Mouse (Mus musculus): ENCODE results near the gene Il20ra.

Gene Il20ra

GRCm38 (mm10) chr10:19765459-19765858 is 53.1 kb downstream of the Il20ra start:
- DNase-seq (ENCODE audit: extremely low spot score) = no peak

GRCm38 (mm10) chr10:19779092-19779491 is 66.7 kb downstream of the Il20ra start:
- DNase-seq (ENCODE audit: extremely low spot score) = no peak

GRCm38 (mm10) chr10:19781365-19781764 is 69.0 kb downstream of the Il20ra start:
- DNase-seq (ENCODE audit: extremely low spot score) = no peak

GRCm38 (mm10) chr10:19794996-19795395 is 82.6 kb downstream of the Il20ra start:
- DNase-seq (ENCODE audit: extremely low spot score) = no peak

- DNase-seq (ENCODE audit: extremely low spot score) = no peak
These were observed 90.6 kb downstream of the Il20ra start for GRCm38 (mm10) chr10:19802958-19803357.

GRCm38 (mm10) chr10:19804763-19805162 is 92.4 kb downstream of the Il20ra start:
- DNase-seq (ENCODE audit: extremely low spot score) = no peak

Measured in embryo, embryonic 9.5 days (tissue).